Mouse (Mus musculus): Measurements from ENCODE around the gene Ppp1r12b.

Gene Ppp1r12b

DNA sequence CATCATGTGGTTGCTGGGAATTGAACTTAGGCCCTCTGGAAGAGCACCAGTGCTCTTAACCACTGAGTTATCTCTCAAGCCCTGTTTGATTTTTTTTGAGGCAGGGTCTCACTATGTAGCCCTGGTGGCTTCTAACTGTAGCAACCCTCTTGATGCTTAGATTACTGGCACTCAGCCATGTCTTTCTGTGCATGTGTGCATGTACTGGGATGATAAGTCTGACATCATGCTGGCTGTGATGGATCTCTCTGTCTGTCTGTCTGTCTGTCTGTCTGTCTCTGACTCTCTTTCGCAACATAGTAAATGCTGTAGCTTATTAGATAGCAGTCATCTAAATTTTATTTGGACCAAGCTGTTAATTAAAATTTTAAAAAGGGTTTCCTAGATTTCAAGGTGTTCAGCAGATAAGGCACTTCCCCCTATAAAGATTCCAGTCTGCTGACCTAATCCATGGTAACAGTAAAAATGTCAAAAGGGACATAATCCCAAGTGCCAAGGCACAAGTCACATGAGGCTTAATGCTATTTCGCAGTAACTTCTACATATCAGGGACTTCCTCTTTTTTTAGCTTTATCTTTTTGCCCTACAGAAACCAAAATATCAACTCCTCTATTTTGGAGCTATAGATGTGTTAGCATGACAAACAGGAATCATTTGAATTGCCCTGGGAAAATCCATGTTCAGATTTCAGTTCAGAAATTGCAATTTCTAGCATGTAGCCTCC, 164.9 kb downstream of the Ppp1r12b start:
- no peak for DNase-seq

DNA sequence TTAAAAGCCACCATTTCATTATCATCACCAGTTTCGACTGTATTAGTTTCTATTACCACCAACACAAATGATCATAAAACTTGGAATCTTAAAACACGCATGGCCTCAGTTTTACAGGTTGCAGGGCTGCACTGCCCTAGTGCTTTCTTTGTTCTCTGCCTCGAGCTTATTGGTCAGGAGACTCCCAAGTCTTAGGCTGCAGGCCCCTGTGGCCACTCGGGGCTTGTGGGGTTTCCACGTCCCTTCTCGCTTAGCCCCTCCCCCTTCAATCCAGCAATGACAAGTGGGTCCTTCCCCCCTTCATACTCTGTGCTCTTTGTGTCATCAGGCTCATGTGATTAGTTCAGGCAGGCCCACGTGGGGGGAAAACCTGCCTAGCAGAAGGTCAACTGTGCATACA, 167.6 kb downstream of the Ppp1r12b start:
- DNase-seq, result no peak

DNA sequence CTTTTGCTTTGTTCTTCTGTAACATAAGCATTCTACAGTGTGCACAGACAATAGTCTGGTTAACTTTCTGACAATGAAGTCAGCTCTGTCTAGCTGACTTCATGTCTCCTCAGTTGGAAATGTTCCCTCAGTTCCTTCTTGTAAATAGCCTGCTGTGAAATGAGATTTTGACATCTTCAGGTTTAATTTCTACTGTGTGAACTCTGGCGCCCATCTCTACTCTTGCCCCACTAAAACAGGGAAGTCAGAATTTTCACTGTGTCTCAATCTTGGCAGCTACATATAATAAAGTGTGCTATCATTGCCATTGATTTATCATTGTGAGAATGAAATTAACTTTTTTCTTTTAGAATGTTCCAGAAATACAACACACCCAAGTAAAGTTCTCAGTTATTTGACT, 170.8 kb downstream of the Ppp1r12b start:
- DNase-seq, result no peak

DNA sequence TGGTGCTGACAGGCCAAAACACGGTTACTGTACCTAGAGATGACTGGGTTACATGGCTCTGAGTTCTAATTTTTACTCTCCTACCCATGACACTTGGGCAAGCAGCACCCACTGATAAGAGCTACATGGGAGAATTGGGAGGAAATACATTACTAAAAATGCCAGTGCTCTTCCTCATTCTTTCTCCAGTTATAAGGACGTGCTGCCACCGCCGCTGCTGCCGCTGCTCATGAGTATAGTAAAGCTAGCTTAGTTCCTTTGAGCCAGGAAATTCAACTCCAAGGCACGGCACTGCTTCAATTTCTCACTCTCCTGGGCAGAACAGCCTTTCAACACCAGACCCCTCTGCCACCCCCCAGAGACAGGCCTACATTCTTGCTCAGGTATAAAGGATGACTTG, 171.3 kb downstream of the Ppp1r12b start:
- no peak for DNase-seq

DNA sequence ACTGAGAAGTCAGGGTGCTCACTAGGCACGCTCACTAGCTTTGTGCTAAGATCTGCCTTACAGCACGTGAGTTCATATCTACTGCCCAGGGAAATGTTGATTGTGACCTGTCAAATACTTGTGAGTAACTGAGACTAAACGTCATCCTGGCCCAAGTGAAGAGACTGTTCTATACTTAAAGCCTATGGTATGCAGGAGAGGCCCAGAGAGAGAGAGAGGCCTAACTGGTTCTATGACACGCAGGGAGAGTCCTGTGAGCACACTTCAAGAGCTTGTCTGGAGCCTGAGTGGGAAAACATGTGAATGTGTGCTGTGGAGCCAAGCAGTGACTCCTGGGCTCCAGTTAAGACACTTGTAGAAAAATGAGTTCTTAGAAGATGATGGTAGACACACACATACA, 171.8 kb downstream of the Ppp1r12b start:
- no peak for DNase-seq

DNA sequence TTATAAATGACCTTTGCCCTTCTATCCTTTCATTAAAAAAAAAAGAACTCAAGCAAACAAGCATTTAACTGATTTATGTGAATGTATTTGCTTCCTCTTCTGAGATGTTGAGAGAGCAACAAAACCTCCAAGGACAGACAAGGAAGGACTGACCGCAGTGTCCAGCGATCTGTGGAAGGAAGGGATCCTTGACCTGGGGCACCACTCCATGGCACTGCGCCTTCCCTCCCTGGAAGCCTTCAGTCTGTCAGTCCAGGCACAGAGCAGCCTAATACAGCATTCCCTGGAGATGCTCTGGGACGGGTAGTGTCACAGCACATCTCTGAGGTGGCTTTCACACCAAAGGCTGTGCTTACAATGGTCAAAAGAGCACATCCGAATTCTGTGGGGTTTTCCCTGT, 172.9 kb downstream of the Ppp1r12b start:
- DNase-seq, result no peak

DNA sequence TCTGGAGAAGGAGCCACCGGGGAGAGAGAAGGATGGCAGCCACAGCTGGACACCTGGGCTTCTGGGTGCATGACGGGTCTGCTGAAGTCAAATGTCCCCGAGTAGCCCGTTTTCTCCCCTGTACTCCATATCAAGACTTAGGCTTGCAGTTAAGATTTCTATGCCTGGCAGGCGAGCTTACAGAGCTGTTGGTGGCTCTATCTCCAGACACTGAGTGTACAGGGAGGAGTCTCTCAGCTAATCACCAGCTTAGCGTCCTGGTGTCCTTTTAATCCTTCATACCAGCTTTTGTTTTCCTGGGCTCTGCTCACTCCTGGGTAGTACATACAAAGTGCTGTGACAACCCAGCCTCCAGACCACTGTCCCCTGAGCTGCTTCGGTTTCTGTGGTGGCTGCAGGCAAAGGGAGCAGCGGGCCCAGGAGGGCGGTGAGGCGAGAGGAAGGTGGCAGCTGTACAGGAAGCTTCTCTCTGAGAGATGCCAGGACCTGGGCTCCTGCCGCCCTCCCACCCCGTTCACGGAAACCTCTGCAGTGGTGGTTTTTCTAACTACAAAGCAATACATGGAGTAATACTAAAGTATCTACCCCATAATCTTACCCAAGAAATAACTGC, 177.7 kb downstream of the Ppp1r12b start:
- no peak for DNase-seq

DNA sequence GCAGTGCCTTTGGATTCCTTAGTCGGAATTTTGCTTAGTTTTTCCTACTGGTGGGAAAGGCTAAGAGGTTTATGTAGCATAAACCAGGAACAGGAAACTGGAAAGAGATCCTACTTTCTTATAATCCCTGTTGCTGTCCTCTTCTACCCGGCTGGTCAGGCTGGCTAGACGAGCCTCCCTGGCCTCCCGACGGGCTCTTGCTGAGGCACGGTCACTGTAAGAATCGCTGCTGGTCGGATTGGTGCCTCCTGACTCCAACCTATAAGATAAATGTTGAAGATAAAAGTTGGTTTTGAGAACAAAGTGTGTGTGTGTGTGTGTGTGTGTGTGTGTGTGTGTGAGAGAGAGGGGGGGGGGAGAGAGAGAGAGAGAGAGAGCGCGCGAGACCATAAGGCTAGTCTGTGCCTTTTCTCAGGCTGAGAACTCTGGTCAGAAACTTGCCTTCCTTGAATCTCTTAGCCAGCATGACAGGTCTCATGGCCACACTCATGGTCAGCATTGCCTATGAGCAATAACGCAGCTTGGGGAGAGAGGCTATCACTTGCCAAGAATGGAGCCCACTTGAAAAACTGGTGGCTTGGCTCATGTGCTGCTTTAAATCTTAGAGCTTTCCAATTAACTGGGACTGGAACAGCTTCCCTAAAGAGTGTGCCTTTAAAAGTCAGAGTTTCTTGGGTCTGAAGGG, 178.4 kb downstream of the Ppp1r12b start:
- no peak for DNase-seq

DNA sequence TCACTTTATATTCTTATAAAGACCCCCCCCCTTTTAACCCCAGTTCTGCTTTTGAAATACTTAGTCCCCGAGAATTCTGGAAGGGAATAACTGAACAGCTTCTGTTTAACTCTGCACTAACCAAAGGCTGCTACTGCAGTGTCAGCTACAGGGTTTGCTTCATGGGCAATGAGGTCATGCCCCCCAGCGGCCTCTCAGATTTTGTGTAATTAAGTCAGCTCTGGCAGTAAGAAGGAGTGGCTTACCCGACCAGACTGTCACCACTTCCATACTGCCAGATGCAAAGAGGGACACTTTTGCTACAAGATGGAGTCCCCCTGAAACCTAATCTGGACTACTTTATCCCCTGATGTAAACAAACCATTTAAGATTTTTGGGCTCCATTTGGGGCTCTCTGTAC, 180.1 kb downstream of the Ppp1r12b start:
- DNase-seq, result no peak

DNA sequence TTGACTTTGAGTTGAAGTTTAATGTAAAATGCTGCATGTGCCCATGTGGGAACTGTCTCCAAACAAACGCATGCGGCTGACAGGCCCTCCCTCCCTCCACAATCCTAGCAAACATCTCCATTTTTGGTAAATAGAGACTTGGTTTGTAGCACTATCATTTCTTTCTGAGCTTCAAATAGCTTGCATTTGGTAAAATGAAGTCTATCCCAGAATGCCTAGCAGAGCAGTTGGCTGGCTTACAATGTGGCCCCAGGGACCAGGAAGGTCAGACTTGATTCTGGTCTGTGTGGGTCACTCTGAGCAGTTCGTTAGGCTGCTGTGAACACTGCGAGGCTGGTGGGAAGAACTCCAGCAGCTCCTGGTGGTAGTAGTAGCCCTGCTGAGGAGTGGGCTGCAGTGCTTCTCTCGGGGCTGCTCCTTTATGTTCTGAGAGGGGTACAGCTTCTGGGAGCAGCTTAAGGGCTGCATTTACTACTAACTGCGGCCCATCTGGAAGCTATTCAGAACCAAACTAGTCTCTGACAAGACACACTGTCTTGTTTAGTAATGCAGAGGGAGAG, 180.9 kb downstream of the Ppp1r12b start:
- DNase-seq, result peak; percentile 83

DNA sequence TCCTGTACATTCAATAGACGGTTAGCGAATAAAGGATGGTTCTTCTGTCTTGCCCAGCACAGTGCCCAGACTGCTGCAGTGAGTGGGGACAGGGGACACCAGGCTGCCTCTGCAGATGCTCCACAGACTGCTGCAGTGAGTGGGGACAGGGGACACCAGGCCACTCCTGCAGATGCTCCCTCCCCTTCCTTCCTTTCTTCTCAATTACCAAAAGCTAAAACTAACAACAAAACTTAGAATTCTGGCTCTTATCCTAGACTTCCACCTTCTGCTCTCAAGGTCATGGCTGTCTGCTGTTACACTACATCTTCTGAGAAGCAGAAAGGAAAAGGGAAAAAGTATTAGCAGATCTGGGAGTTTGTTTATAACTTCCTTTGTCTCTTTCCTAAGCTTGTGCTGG, 181.5 kb downstream of the Ppp1r12b start:
- DNase-seq, result no peak

DNA sequence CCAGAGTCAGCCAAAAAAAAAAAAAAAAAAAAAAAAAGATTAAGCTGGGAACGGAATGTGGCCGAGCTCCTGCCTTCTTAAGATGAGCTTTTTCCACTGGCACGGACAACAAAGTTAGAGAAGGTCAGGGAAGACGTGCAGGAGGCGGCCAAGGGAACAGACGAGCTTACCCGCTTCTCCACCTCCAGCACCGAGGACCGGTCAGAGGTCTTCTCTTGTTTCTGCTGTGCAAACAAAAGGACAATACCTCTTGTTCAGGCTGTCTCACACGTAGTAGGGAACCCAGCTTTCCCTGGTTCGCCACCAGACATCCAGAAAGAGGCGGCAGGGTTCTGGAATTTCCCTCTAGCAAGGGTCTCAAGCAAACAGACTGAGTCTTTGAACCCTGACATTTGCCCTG, 182.5 kb downstream of the Ppp1r12b start:
- no peak for DNase-seq

DNA sequence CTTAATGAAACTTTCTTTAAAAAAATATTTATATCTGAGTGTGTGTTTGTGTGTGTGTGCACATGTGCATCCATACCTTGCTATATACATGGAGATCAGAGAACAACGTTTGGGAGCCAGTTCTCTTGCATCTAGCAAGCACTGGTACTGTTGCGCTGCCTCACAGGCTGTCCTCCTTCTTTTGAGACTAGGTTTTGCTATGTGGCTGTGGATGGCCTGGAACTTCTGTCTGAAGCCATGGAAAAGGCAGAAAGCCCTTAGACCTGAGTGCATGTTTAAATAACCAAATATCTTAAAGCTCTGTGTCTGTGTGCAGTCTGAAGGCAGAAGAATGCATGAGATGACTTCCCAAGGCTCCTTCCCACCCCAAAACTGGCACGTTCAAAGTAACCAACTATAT, 182.9 kb downstream of the Ppp1r12b start:
- no peak for DNase-seq

DNA sequence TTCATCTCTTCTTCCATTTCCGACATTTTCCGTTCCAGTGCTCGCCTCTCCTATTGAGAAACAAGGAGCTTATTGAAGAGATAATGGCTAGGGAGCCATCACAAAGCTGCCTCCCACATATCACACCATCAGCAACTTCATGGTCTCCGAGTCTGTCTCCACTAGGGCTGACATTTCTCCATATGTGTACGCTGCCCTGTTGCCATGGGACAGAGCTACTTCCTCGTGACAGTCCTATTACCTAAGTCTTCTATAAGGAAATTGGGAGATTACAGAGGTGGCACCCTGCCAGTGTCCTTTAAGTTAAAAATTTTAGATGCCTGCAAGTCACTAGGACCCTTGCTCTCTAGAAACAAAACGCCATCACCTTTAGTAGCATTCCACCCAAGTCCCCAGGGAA, 183.7 kb downstream of the Ppp1r12b start:
- no peak for DNase-seq

DNA sequence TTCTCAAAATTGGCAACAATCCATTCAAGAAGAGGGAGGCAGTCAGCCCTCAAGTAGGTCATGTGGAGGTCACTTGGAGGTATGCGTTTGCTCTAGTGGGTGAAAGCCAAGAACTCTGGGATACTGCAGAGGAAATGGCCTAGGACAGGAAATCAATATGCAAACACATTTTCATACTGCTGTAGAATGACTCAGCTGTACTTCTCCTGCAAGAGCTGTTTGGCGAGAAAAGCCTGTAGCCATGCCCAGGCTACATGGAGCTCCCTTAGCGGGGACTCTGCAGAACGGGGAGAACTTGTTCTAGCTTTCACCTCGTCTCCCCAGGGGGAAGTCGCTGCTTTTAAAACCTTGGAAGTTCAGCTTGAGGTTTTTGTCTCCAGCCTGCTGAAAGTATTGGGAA, 184.4 kb downstream of the Ppp1r12b start:
- DNase-seq, result no peak

DNA sequence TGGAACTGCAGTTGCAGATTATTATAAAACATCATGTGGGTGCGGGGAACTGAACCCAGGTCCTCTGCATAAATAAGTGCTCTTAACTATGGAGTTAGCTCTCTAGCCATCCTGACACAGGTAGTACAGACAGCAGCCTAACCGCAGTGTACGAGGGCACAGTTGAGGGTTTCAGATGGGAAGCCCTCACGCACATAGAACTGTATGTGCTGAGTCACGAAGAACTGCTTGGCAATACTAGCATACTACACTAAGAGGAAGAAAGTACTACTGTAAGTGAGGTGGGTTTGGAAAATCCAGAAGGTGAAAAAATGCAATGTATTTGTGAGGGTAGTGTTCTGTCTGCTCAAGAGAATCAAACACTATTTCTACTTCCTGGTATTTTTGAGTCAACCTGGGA, 185.4 kb downstream of the Ppp1r12b start:
- DNase-seq, result no peak

DNA sequence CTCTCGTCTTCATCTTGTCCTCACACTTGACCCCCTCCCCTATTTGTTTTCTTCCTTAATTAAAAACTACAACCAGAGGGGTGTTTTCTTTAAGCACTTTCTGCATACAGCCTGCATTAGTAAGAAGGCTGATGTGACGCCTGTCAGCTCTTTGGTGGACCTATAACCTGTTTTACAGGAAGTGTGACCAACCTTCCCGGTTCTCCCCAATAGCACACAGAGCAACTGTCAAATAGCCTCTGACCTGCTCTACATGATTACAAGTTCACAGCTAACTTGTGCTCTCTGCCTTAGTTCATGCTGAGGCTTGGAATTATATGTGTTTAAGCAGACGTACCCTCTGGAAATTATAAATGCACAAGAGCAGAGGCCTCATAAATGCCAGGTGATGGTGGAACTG, 189.3 kb downstream of the Ppp1r12b start:
- DNase-seq, result no peak

DNA sequence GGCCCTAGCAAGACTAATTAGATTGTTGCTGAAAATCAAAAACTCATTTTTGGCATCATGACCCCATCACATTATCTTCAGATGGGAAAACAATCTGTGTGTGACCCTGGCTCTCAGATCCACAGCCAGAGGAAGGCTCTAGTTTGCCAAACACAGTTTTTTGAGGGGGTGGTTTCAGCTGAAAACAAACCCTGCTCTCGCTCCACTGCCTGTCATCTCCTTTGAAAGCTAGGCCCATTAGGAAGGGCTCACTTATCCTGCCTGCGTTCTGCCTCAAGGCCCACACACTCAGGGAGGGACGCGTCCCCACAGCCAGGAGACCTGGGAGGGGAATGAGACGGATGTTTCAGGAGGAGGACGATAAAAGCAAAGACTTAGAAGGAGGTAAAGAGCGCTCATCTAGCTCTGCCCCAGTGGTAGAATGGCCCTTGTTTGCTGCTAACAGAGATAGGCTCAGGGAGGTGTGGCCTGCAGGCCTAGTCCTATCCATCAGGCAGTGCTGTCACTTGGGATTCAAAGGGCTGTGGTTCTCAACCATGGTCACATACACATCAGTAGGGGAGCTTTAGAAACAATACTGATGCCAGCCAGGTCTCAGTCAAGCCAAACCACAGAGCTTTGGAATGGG, 190.8 kb downstream of the Ppp1r12b start:
- DNase-seq, result peak; percentile 20

DNA sequence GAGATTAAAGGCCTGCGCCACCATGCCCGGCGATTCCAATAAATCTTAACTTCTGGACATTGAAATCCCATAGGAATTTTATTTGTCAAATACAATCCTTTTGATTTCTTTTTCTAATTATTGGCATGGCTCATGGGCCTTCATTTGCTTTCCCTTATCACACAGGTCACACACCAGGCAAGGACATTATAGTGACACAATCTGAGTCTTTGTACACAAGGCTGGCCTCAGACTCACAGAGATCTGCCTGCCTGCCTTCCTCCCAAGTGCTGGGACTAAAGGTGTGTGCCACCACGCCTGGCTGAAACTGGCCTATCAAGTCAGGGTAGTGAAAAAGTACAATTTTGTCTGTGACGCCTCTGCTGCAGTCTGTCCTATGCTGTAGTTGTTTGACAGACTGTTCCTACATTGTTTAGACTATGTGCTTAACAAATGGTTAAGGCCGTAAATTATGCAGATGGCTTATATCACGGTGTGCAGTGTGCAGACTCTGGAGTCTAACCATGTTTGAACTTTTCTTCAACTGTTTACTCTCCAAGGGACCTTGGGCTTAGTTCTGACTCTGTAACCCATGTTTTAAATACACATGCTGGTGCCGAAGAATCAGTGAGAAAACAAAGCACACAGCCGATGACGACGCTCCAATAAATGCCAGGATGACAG, 191.8 kb downstream of the Ppp1r12b start:
- peak; percentile 4 for DNase-seq

DNA sequence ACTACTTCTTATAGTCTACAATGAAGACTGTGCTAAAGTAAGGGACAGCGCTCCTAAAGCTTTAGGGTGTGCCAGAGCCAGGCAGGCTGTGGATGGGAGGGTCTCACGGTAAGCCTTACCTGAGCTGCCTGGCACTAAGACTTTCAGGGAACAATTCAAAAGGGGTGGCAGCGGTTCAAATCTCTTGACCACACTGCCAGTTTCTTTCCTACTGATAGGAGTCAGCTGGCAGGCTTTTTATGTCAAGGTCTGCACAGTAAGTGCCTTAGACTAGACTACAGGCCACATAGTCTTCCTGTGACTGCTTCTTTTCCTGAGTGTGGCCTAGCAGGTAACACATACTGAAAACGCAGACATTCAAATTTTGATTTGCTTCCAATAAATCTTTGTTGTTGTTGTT, 192.5 kb downstream of the Ppp1r12b start:
- DNase-seq, result peak; percentile 3

DNA sequence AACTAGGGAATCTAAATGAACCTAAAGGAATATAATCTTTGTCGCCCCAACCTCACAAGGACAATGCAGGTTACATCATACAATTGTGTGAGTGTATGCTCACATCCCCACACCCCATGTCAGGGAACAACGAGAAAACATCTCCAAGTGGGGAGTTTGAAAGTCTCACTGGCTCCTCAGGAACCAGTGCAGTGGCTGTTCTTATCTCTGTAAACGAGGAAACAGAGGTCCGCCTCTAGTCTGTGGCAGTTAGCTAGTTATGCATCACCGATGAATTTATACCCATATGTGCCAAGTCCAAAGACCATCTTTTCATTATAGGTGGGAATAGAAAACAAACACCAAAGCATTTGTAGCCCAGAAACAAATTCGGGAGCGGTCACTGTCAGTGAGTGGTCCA, 194.2 kb downstream of the Ppp1r12b start:
- no peak for DNase-seq

DNA sequence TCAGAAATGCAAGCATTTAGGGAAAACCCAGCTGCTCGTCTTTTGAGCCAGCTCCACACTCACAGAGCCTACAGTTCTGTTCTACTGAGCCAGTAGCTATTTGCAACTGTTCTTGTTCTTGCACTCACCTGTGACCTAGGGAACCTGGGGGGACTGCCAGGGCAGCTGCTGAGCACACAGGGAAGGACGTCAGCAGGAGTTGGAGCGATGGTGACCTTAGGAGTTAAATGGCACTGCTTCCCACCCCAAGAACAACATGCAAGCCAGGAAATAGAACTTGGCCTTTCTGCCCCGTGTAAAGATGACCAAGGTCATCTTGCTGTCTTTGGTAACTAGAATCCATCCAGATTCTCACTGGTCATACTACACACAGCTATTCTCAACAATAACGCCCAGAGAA, 195.1 kb downstream of the Ppp1r12b start:
- DNase-seq, result peak; percentile 14

DNA sequence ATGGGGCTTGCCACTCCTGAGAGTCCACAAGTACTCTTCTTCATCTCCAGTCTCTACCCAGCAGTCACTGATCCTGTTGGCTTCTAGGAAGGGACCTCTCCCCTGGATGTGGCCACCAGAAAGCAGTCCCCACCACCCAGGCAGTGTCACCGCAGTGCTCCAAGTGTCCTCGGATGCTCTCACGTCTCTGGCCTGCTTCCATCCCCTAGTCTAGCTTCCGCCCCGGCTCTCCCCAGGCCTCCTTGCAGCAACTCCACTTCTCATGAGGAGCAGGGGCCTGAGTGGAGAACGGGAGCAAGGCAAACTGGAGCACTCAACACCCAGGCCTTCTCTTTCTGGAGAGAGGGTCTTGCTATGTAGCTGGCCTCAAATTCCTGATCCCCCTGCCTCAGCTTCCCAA, 196.6 kb downstream of the Ppp1r12b start:
- peak; percentile 77 for DNase-seq
